Mouse (Mus musculus) frontal cortex, adult 2 months (tissue): ENCODE results near the gene Rrp36. TPM values are rescaled to one million over a fixed set of nuclear protein-coding genes. Genes with fewer than 3 reads are reported as not detected.

Experiments
- DNase-seq, 2 experiments: peaks; one replicate each; pipeline ENCODE4 v3.0.0; 2022; ENCODE audit warnings: low spot score in 1 of 2; ENCODE audit errors: extremely low spot score in 1 of 2
- polyA plus RNA-seq: library from polyadenylated mRNA; depleted of rRNA; stranded (reverse); fragments of >200 nt; gene quantifications from 2 replicates; pipeline ENCODE4 v1.2.3, GENCODE M21; 2012; rRNA removed

Gene Rrp36
- polyA plus RNA-seq, 1 experiment = 33.0 TPM

- no peak for DNase-seq
Measured at GRCm38 (mm10) chr17:46619683-46620357, 54.3 kb downstream of the Rrp36 start.

- no peak for DNase-seq
Measured at GRCm38 (mm10) chr17:46618769-46619682, 55.1 kb downstream of the Rrp36 start.

- no peak for DNase-seq
Measured at GRCm38 (mm10) chr17:46618394-46618768, 55.8 kb downstream of the Rrp36 start.

GRCm38 (mm10) chr17:46617799-46618198, 56.4 kb downstream of the Rrp36 start:
- DNase-seq = no peak

Other genes with a start within 250 kb of the Rrp36 start
- 9.1 and 13.8 TPM in 2 replicates for gene Crip3, start 245.4 kb downstream of the Rrp36 start, polyA plus RNA-seq
- 0.15 and 0.18 TPM in 2 replicates for gene Slc22a7, start 235.9 kb downstream of the Rrp36 start, polyA plus RNA-seq
- 46.3 and 50.1 TPM in 2 replicates for gene Ttbk1, start 186.7 kb downstream of the Rrp36 start, polyA plus RNA-seq
- gene Dnph1, start 177.6 kb downstream of the Rrp36 start, polyA plus RNA-seq = 4.0 and 4.8 TPM in 2 replicates
- 65.3 and 66.8 TPM in 2 replicates for gene Cul9, start 128.0 kb downstream of the Rrp36 start, polyA plus RNA-seq
- gene Srf, start 118.2 kb downstream of the Rrp36 start, polyA plus RNA-seq = 74.8 and 82.0 TPM in 2 replicates
- gene Ptk7, start 44.8 kb downstream of the Rrp36 start, polyA plus RNA-seq = 5.3 and 6.3 TPM in 2 replicates
- gene Klc4, start 28.3 kb downstream of the Rrp36 start, polyA plus RNA-seq = 20.1 and 23.5 TPM in 2 replicates
- gene Mrpl2, start 28.1 kb downstream of the Rrp36 start, polyA plus RNA-seq = 51.2 and 58.7 TPM in 2 replicates
- gene Cul7, start 24.0 kb downstream of the Rrp36 start, polyA plus RNA-seq = 33.0 and 35.2 TPM in 2 replicates
- 151 and 157 TPM in 2 replicates for gene Mea1, start 4.4 kb upstream of the Rrp36 start, polyA plus RNA-seq
- gene Klhdc3, start 6.6 kb upstream of the Rrp36 start, polyA plus RNA-seq = 189 and 198 TPM in 2 replicates
- 95.4 and 95.5 TPM in 2 replicates for gene Ppp2r5d, start 30.8 kb upstream of the Rrp36 start, polyA plus RNA-seq
- gene Pex6, start 37.1 kb upstream of the Rrp36 start, polyA plus RNA-seq = 49.1 and 50.5 TPM in 2 replicates
- 1.8 and 2.2 TPM in 2 replicates for gene Gnmt, start 54.8 kb upstream of the Rrp36 start, polyA plus RNA-seq
- gene Cnpy3, start 77.9 kb upstream of the Rrp36 start, polyA plus RNA-seq = 86.0 and 88.3 TPM in 2 replicates
- gene Ptcra, start 89.4 kb upstream of the Rrp36 start, polyA plus RNA-seq = 0.36 and 0.88 TPM in 2 replicates
- gene 2310039H08Rik, start 98.3 kb upstream of the Rrp36 start, polyA plus RNA-seq = 23.6 and 27.1 TPM in 2 replicates
- gene Rpl7l1, start 108.3 kb upstream of the Rrp36 start, polyA plus RNA-seq = 37.8 and 46.0 TPM in 2 replicates
- 37.4 and 38.6 TPM in 2 replicates for gene Bicral, start 184.1 kb upstream of the Rrp36 start, polyA plus RNA-seq
- gene Tbcc, start 216.3 kb upstream of the Rrp36 start, polyA plus RNA-seq = 26.5 and 27.3 TPM in 2 replicates
- gene Prph2, start 236.1 kb upstream of the Rrp36 start, polyA plus RNA-seq = 0.04 TPM in 1 of 2 replicates, not detected in the other